Mouse (Mus musculus) urinary bladder, postnatal 14 days (tissue): ENCODE measurements around the gene Ralgps2.

ENCODE experiments used
- DNase-seq: peaks from one replicate; pipeline ENCODE4 v3.0.0; 2021; ENCODE audit warnings: low spot score

The Ralgps2 gene

GRCm38 (mm10) chr1:156939251-156940141 is at the start of gene Ralgps2:
Gene Ralgps2, minus strand, starts transcription at chr1:156939626.
- peak; percentile 57 for DNase-seq

- DNase-seq, result no peak
Measured at GRCm38 (mm10) chr1:156987576-156987975, 48.1 kb upstream of the Ralgps2 start.

GRCm38 (mm10) chr1:156986641-156987345 is 47.4 kb upstream of the Ralgps2 start:
- no peak for DNase-seq

- no peak for DNase-seq
Measured at GRCm38 (mm10) chr1:156985657-156986640, 46.5 kb upstream of the Ralgps2 start.

GRCm38 (mm10) chr1:156983009-156983870 is 43.8 kb upstream of the Ralgps2 start:
- no peak for DNase-seq

- DNase-seq, result no peak
Measured at GRCm38 (mm10) chr1:156981975-156982374, 42.5 kb upstream of the Ralgps2 start.

- no peak for DNase-seq
Measured at GRCm38 (mm10) chr1:156979722-156980121, 40.3 kb upstream of the Ralgps2 start.

- no peak for DNase-seq
Measured at GRCm38 (mm10) chr1:156978656-156979055, 39.2 kb upstream of the Ralgps2 start.

- no peak for DNase-seq
Measured at GRCm38 (mm10) chr1:156973857-156974256, 34.4 kb upstream of the Ralgps2 start.

GRCm38 (mm10) chr1:156972391-156972790 is 33.0 kb upstream of the Ralgps2 start:
- DNase-seq, result no peak

- DNase-seq, result no peak
Measured at GRCm38 (mm10) chr1:156971206-156971811, 31.9 kb upstream of the Ralgps2 start.

GRCm38 (mm10) chr1:156970641-156971040 is 31.2 kb upstream of the Ralgps2 start:
- DNase-seq, result no peak

GRCm38 (mm10) chr1:156968107-156968506 is 28.7 kb upstream of the Ralgps2 start:
- DNase-seq, result no peak

- no peak for DNase-seq
Measured at GRCm38 (mm10) chr1:156964586-156964932, 25.1 kb upstream of the Ralgps2 start.

- no peak for DNase-seq
Measured at GRCm38 (mm10) chr1:156963871-156964585, 24.6 kb upstream of the Ralgps2 start.

- DNase-seq, result no peak
Measured at GRCm38 (mm10) chr1:156961481-156962265, 22.2 kb upstream of the Ralgps2 start.

GRCm38 (mm10) chr1:156959004-156959403 is 19.6 kb upstream of the Ralgps2 start:
- DNase-seq, result no peak

- DNase-seq, result no peak
Measured at GRCm38 (mm10) chr1:156957360-156957759, 17.9 kb upstream of the Ralgps2 start.
